Mouse (Mus musculus) ES-Bruce4 (cell line): Measurements from ENCODE around the gene Gm5936.
"Not testable (repeated sequence)": the region's sequence is repeated elsewhere in the genome, so short reads cannot be mapped to it uniquely, and the experiment has no call there.

Source experiments
- CTCF ChIP-seq: IDR thresholded peaks from one replicate; pipeline ENCODE4 v1.8.1; 2011; ENCODE audit warnings: low read depth, low read length
- EP300 ChIP-seq: IDR thresholded peaks from 2 replicates; pipeline ENCODE4 v1.6.1; 2011; ENCODE audit warnings: low read depth, low read length; ENCODE audit not compliant: insufficient read depth
- POLR2A ChIP-seq: IDR thresholded peaks from one replicate; pipeline ENCODE4 v1.8.1; 2011; ENCODE audit warnings: low read length; ENCODE audit not compliant: insufficient read depth

GRCm38 (mm10) chrX:74880123-74880522 is 43.1 kb downstream of the Gm5936 start:
- not testable (repeated sequence) for TF ChIP-seq CTCF, EP300, POLR2A
